Mouse (Mus musculus) intestine, embryonic 15.5 days (tissue): ENCODE results near the gene Tmem59. TPM values are rescaled to one million over a fixed set of nuclear protein-coding genes. Genes with fewer than 3 reads are reported as not detected.
A peak's percentile ranks its signal among the peaks of the same experiment; 100 is the strongest.

Source experiments
- ATAC-seq: fragments of 200-750 bp; cut with Nextera tagmentation; 2 replicates; pipeline ENCODE4 v1.8.0; 2017; ENCODE audit warnings: moderate TSS enrichment, moderate library complexity
- H3K27ac ChIP-seq: fragments of 300-500 bp; sonication (generic); 2 replicates; pipeline ENCODE4 v1.5.1; 2015; ENCODE audit warnings: mild to moderate bottlenecking, inconsistent platforms
- H3K27me3 ChIP-seq: fragments of 300-500 bp; sonication (generic); replicated peaks from 2 replicates; pipeline ENCODE4 v1.6.1; 2015; ENCODE audit warnings: inconsistent platforms
- H3K36me3 ChIP-seq: fragments of 300-500 bp; sonication (generic); 2 replicates; pipeline ENCODE4 v1.6.1; 2015; ENCODE audit warnings: inconsistent platforms
- H3K4me1 ChIP-seq: fragments of 300-500 bp; sonication (generic); replicated peaks from 2 replicates; pipeline ENCODE4 v1.6.1; 2015; ENCODE audit warnings: inconsistent platforms
- H3K4me2 ChIP-seq: fragments of 300-500 bp; sonication (generic); replicated peaks from 2 replicates; pipeline ENCODE4 v1.6.1; 2015; ENCODE audit warnings: mild to moderate bottlenecking, inconsistent platforms
- H3K4me3 ChIP-seq: fragments of 300-500 bp; sonication (generic); replicated peaks from 2 replicates; pipeline ENCODE4 v1.5.1; 2015; ENCODE audit warnings: inconsistent platforms
- H3K9ac ChIP-seq: fragments of 300-500 bp; sonication (generic); 2 replicates; pipeline ENCODE4 v1.6.1; 2015; ENCODE audit warnings: inconsistent platforms
- H3K9me3 ChIP-seq: fragments of 300-500 bp; sonication (generic); 2 replicates; pipeline ENCODE4 v1.6.1; 2016; ENCODE audit warnings: inconsistent platforms
- WGBS: fragments of 180-500 bp; shearing (Covaris S2); methylation state at CpG from one replicate; pipeline ENCODE4 v1.1.7; 2015; 5-methylcytosine and 5-hydroxymethylcytosine counted together
- polyA plus RNA-seq: library from polyadenylated mRNA; unstranded; fragments of >200 nt; fragmentation: Nextera tagmentation; extraction: Ambion mirVana; gene quantifications from 2 replicates; pipeline ENCODE4 v1.2.1, GENCODE M21; 2015

Gene Tmem59
- polyA plus RNA-seq, 1 experiment from 2014 or later: 425 TPM

GRCm38 (mm10) chr4:107213279-107214011, 35.2 kb downstream of the Tmem59 start:
- WGBS: 60% methylated on average over 12 of the region's 12 CpGs
- Histone ChIP-seq H3K4me3 (no peak overlapping the region), H3K27me3 (no peaks in the 10 kb centered on the region), H3K36me3 (no peaks in the 10 kb centered on the region), H3K9me3 (no peaks in the 10 kb centered on the region), H3K4me1 (peaks cover 2% of the 10 kb centered on the region; the same call in 1 of the 2 replicates), H3K4me2 (no peak overlapping the region), H3K9ac (no peak overlapping the region), H3K27ac (no peak overlapping the region)
- ATAC-seq: peak; percentile 31

GRCm38 (mm10) chr4:107217574-107217973, 39.4 kb downstream of the Tmem59 start:
- Histone ChIP-seq H3K9ac (no peak overlapping the region), H3K36me3 (no peaks in the 10 kb centered on the region), H3K9me3 (no peaks in the 10 kb centered on the region), H3K4me1 (peaks cover 2% of the 10 kb centered on the region; the same call in 1 of the 2 replicates), H3K27ac (no peak overlapping the region), H3K4me3 (no peak overlapping the region), H3K27me3 (no peaks in the 10 kb centered on the region), H3K4me2 (no peak overlapping the region)
- ATAC-seq: peak; percentile 70; the same call in 1 of the 2 replicates
- 75% methylated on average over 9 of the region's 9 CpGs for WGBS

- Histone ChIP-seq H3K36me3 (no peaks in the 10 kb centered on the region), H3K27me3 (no peaks in the 10 kb centered on the region), H3K27ac (no peak overlapping the region), H3K9ac (no peak overlapping the region), H3K4me1 (no peaks in the 10 kb centered on the region), H3K4me2 (no peak overlapping the region), H3K9me3 (no peaks in the 10 kb centered on the region), H3K4me3 (no peak overlapping the region)
- ATAC-seq: no peak
- WGBS: 90% methylated on average over 5 of the region's 5 CpGs
Observed at GRCm38 (mm10) chr4:107221524-107221923, 43.3 kb downstream of the Tmem59 start.

- ATAC-seq: peak; percentile 45; the same call in 1 of the 2 replicates
- WGBS: 65% methylated on average over 11 of the region's 11 CpGs
Observed at GRCm38 (mm10) chr4:107223225-107224204, 45.3 kb downstream of the Tmem59 start.

GRCm38 (mm10) chr4:107226313-107226712, 48.1 kb downstream of the Tmem59 start:
- WGBS: 84% methylated on average over 2 of the region's 2 CpGs
- no peaks in the 10 kb centered on the region for H3K27me3 ChIP-seq
- no peaks in the 10 kb centered on the region for H3K36me3 ChIP-seq
- H3K4me2 ChIP-seq: no peak overlapping the region
- no peaks in the 10 kb centered on the region for H3K9me3 ChIP-seq
- no peak overlapping the region for H3K27ac ChIP-seq
- H3K9ac ChIP-seq: no peak overlapping the region
- ATAC-seq: no peak
- no peaks in the 10 kb centered on the region for H3K4me1 ChIP-seq
- H3K4me3 ChIP-seq: no peak overlapping the region

More at GRCm38 (mm10) chr4:107223225-107224204, 45.3 kb downstream of the Tmem59 start:
- no peaks in the 10 kb centered on the region for H3K36me3 ChIP-seq
- no peak overlapping the region for H3K9ac ChIP-seq
- H3K27ac ChIP-seq: no peak overlapping the region
- no peak overlapping the region for H3K4me2 ChIP-seq
- no peak overlapping the region for H3K4me3 ChIP-seq
- no peaks in the 10 kb centered on the region for H3K9me3 ChIP-seq
- H3K27me3 ChIP-seq: no peaks in the 10 kb centered on the region
- no peaks in the 10 kb centered on the region for H3K4me1 ChIP-seq

GRCm38 (mm10) chr4:107232219-107232618, 54.0 kb downstream of the Tmem59 start:
- 0 out of 2 replicates have a peak, but pooled peaks cover 11% of the 10 kb centered on the region for H3K36me3 ChIP-seq
- ATAC-seq: no peak
- H3K9ac ChIP-seq: no peak overlapping the region

GRCm38 (mm10) chr4:107238253-107238652, 60.1 kb downstream of the Tmem59 start:
- no peak for ATAC-seq
- Histone ChIP-seq H3K36me3 (peaks cover 15% of the 10 kb centered on the region; the same call in 1 of the 2 replicates), H3K27me3 (no peaks in the 10 kb centered on the region), H3K4me2 (no peak overlapping the region), H3K27ac (no peak overlapping the region), H3K9me3 (no peaks in the 10 kb centered on the region), H3K9ac (no peak overlapping the region), H3K4me3 (no peak overlapping the region), H3K4me1 (no peaks in the 10 kb centered on the region)
- WGBS: 83% methylated on average over 2 of the region's 2 CpGs

More at GRCm38 (mm10) chr4:107232219-107232618, 54.0 kb downstream of the Tmem59 start:
- no peaks in the 10 kb centered on the region for H3K9me3 ChIP-seq
- H3K4me2 ChIP-seq: no peak overlapping the region
- no peak overlapping the region for H3K4me3 ChIP-seq
- no peaks in the 10 kb centered on the region for H3K4me1 ChIP-seq
- no peaks in the 10 kb centered on the region for H3K27me3 ChIP-seq
- WGBS: 53% methylated on average over 3 of the region's 3 CpGs
- no peak overlapping the region for H3K27ac ChIP-seq

- Histone ChIP-seq H3K27ac (no peak overlapping the region), H3K4me2 (no peak overlapping the region), H3K9ac (no peak overlapping the region), H3K27me3 (no peaks in the 10 kb centered on the region), H3K4me1 (0 out of 2 replicates have a peak, but pooled peaks cover under 1% of the 10 kb centered on the region), H3K4me3 (no peak overlapping the region), H3K9me3 (no peaks in the 10 kb centered on the region), H3K36me3 (peaks cover 12% of the 10 kb centered on the region; the same call in 1 of the 2 replicates)
- no peak for ATAC-seq
- WGBS: 95% methylated on average over 6 of the region's 6 CpGs
Observed at GRCm38 (mm10) chr4:107240196-107240595, 62.0 kb downstream of the Tmem59 start.

GRCm38 (mm10) chr4:107243365-107244333, 65.5 kb downstream of the Tmem59 start:
- Histone ChIP-seq H3K9me3 (no peaks in the 10 kb centered on the region), H3K27ac (no peak overlapping the region), H3K36me3 (peaks cover 9% of the 10 kb centered on the region; the same call in 1 of the 2 replicates), H3K27me3 (no peaks in the 10 kb centered on the region), H3K4me1 (peaks cover 6% of the 10 kb centered on the region; the same call in 1 of the 2 replicates), H3K4me3 (no peak overlapping the region), H3K9ac (no peak overlapping the region), H3K4me2 (no peak overlapping the region)
- ATAC-seq: no peak
- 70% methylated on average over 6 of the region's 6 CpGs for WGBS

GRCm38 (mm10) chr4:107245368-107245767, 67.2 kb downstream of the Tmem59 start:
- Histone ChIP-seq H3K27ac (peak overlapping the region; percentile 40; the same call in 1 of the 2 replicates), H3K9ac (no peak overlapping the region), H3K4me3 (no peak overlapping the region), H3K36me3 (peaks cover 5% of the 10 kb centered on the region; the same call in 1 of the 2 replicates), H3K4me1 (peaks cover 12% of the 10 kb centered on the region; the same call in 1 of the 2 replicates), H3K9me3 (no peaks in the 10 kb centered on the region), H3K27me3 (no peaks in the 10 kb centered on the region), H3K4me2 (no peak overlapping the region)
- no peak for ATAC-seq
- WGBS: 51% methylated on average over 2 of the region's 2 CpGs

GRCm38 (mm10) chr4:107246040-107246439, 67.8 kb downstream of the Tmem59 start:
- H3K4me1 ChIP-seq: peaks cover 12% of the 10 kb centered on the region; the same call in 1 of the 2 replicates
- H3K36me3 ChIP-seq: no peaks in the 10 kb centered on the region
- no peak overlapping the region for H3K9ac ChIP-seq
- H3K27ac ChIP-seq: no peak overlapping the region
- H3K27me3 ChIP-seq: no peaks in the 10 kb centered on the region
- no peak overlapping the region for H3K4me2 ChIP-seq
- H3K9me3 ChIP-seq: no peaks in the 10 kb centered on the region
- 51% methylated on average over 1 of the region's 1 CpGs for WGBS
- no peak overlapping the region for H3K4me3 ChIP-seq
- no peak for ATAC-seq
